Mouse (Mus musculus) kidney, postnatal 36 days (tissue): ENCODE results near the gene 3110040N11Rik.

Experiments
- DNase-seq, 2 experiments: peaks; one replicate each; pipeline ENCODE4 v3.0.0; 2021 to 2022; ENCODE audit warnings: mixed read lengths in 2 of 2

3110040N11Rik gene

DNA sequence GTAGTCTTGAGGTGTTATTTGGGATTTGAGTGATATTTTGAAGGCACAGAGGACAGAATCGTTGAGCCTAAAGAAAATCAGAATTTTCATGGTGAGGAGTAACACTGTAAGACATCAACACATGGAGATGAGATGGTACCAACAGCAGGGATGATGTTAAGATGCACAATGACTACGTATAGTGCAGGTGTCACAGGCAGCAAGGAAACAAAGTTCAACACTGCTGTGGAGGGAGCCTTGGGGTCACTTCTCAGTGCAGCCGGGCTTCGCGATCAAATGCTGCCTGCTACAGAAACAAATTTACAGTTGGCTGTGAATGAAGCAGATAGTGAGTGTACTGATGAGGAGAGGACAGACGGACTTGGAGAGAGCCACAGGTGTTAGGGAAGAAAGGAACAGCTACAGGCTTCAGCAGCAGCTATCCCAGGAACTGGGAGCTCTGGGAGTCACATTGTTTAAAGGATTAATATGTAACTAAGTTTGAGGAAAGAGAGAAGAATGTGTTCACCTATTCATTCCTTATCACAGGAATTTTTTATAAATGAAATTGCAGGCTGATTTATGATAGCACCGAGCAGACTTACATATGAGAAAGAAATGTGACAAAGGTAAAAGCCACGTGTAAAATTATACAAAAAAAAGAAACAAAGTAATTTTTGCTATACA, 50.4 kb downstream of the 3110040N11Rik start:
- no peak for DNase-seq

DNA sequence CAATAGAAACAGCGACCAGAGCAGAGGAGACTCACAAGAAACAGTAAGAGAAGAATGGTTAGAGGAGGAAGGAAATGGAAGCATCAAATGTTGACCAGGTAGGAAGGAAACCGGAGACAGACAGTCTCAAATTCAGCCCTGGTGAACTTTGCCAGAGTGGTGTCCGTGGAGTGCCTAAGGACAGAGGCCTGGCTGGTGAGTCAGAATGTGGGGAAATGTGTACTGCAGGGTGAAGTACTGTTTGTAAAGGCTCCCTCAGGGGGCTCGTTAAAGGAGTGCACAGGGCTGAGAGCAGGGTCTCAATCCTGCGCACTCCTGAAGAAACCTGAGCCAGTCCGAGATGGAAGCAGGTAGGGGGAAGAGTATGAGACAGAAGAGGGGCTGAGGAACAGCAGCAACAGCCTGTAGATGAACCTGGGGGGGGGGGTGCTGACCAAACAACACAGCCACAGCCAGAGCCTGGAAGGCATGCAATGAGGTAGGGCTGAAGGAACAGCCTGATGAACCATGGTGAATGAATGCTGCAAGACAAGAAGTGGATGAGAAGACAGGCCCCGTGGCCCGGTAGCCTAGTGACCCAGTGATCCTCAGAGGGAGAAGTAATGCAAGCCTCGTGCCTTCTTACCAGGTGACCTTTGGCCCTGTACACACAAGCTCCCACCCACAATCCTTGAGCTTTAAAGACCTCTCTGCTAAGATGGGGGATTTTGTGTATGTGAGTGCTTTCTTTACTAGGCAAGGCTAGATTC, 53.8 kb downstream of the 3110040N11Rik start:
- no peak for DNase-seq

DNA sequence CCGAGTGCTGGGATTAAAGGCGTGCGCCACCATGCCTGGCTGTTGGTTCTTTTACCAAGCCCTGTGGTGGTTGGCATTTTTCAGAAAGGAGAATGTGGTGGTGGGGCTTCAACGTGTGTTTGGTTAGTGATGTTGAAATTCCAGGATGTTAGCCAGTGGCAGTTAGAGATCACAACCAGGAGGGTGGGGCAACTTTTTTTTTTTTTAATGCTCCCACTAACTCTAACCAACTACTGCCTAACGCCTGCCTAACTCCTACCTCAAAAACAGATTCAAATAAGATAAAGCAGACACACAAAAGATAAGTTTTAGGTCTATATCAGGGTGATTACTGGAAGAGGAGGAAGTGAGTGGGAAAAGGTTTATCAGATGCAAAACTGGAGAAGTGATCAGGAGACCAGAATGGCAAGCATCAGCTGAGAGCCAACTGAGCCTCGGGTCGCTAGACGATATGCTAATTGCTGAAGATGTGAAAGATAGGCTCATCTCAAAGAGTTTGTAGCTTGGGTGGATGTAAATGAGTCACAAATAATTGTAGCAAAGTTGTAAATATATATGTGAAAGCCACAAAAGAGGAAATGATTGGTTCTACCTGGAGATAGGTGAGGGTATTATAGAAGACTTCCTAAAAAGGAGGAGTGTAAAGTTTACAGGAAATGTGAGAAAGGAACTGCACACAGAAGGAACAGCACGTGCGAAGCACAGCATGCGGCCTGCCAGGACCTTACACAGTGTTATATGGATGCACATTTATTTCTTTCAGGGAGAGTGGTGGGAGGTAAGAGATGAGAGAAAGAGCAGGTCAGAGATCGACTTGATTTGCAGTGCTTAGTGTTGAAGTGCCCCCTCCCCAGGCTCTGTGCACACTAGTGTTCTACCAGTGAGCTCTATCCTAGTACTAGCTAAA, 56.8 kb downstream of the 3110040N11Rik start:
- DNase-seq: no peak
